Mouse (Mus musculus): ENCODE data around the gene Samd5. TPM values are rescaled to one million over a fixed set of nuclear protein-coding genes. Genes with fewer than 3 reads are reported as not detected.

The Samd5 gene
- total RNA-seq, 1 experiment = 1.2 TPM

DNA sequence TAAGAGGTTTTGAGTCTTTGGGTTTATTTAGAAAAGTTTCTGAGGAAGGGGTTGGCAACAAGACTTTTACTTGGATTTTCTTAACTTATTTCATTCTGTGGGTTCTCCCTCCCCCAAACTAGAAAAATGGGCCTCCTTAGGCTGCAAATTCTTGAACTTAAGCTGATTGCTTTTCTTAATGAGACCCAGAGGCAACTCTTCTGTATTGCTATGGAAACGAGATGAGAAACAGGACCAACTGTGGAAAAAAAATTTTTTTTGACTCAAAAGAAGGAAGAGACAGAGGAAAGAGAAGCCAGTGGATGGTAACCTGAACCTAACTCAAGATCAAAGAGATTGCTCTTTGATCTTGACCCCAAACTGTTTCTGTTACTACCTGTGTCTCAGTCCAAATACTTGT, 29.9 kb upstream of the Samd5 start:
- no peak for TF ChIP-seq HCFC1 (IDR thresholded peaks at IDR 0.05; ENCODE audit: borderline replicate concordance, insufficient read depth, low read length)
- no peak for TF ChIP-seq ZC3H11A (IDR thresholded peaks at IDR 0.05; ENCODE audit: borderline replicate concordance, low read depth, low read length)
- TF ChIP-seq MAFK (IDR thresholded peaks at IDR 0.05; ENCODE audit: insufficient read depth, low read depth, low read length) = no peak
- TF ChIP-seq CHD2 (IDR thresholded peaks at IDR 0.05; ENCODE audit: low read depth, low read length) = no peak
- no peak for TF ChIP-seq ZNF384 (IDR thresholded peaks at IDR 0.05; ENCODE audit: low read depth, low read length)
- H3K27ac ChIP-seq (ENCODE audit: insufficient read depth, low read depth, low read length, poor library complexity, severe bottlenecking) = no peak overlapping the region
- DNase-seq (ENCODE audit: low read depth, low spot score) = no peak
- no peak overlapping the region for H3K9ac ChIP-seq (ENCODE audit: insufficient read depth, low read depth, low read length, poor library complexity, severe bottlenecking)
- no peak overlapping the region for H3K4me3 ChIP-seq (ENCODE audit: insufficient read depth in 1 of 2, low read depth in 1 of 2, low read length in 2 of 2, poor library complexity in 1 of 2, severe bottlenecking in 1 of 2)
- in situ Hi-C loops (cut with MboI; ENCODE audit: low sequenced_read_pairs in 2 of 2, unreplicated experiment in 2 of 2) = no loop called here
- no peaks in the 10 kb centered on the region for H3K4me1 ChIP-seq (ENCODE audit: control insufficient read depth in 2 of 2, insufficient read depth in 2 of 2, low read length in 2 of 2, poor library complexity in 1 of 2)
- no peaks in the 10 kb centered on the region for H3K36me3 ChIP-seq (ENCODE audit: control insufficient read depth, insufficient read depth, low read length, poor library complexity, severe bottlenecking)
- H3K9me3 ChIP-seq (ENCODE audit: control insufficient read depth, insufficient read depth, low read depth, low read length) = no peaks in the 10 kb centered on the region

DNA sequence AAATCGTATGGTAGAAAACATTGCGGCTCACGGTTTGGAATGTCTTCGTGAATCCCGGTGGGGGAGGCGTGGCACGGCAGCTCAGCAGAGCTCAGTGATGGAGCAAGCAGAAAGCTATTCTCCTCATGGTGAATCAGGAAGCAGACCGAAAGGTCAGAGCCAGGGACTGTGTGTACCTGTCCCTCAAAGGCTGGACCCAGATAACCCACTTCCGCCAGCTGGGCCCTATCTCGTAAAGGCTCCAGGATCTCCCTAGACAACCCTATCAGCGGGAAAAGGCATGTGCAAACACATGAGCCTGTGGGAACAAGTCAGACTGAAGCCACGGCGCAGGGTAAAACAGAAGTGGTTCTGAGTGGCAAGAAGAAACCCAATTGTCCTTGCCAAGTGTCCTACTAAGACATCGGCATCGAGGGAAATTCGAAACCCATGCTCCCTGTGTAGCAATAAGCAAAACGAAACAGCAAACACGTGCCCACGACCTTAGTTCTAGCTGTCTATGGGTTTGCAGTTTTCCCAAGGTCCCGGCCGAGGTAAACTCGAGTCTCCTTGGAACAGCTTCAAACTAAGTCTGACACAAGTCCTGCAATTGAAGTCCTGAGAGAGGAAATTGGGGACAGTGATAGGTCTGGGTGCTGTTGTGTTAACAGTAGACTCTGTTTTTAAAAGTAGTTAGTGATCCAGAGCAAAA, 24.2 kb upstream of the Samd5 start:
- H3K4me1 ChIP-seq (ENCODE audit: control insufficient read depth in 2 of 2, insufficient read depth in 2 of 2, low read length in 2 of 2, poor library complexity in 1 of 2) = no peaks in the 10 kb centered on the region
- TF ChIP-seq HCFC1 (IDR thresholded peaks at IDR 0.05; ENCODE audit: borderline replicate concordance, insufficient read depth, low read length) = no peak
- TF ChIP-seq MAFK (IDR thresholded peaks at IDR 0.05; ENCODE audit: insufficient read depth, low read depth, low read length) = no peak
- no peak for TF ChIP-seq CHD2 (IDR thresholded peaks at IDR 0.05; ENCODE audit: low read depth, low read length)
- TF ChIP-seq ZC3H11A (IDR thresholded peaks at IDR 0.05; ENCODE audit: borderline replicate concordance, low read depth, low read length) = no peak
- no peak for TF ChIP-seq ZNF384 (IDR thresholded peaks at IDR 0.05; ENCODE audit: low read depth, low read length)
- in situ Hi-C loops (cut with MboI; ENCODE audit: low sequenced_read_pairs in 2 of 2, unreplicated experiment in 2 of 2) = no loop called here
- no peak overlapping the region for H3K27ac ChIP-seq (ENCODE audit: insufficient read depth, low read depth, low read length, poor library complexity, severe bottlenecking)
- no peak overlapping the region for H3K4me3 ChIP-seq (ENCODE audit: insufficient read depth in 1 of 2, low read depth in 1 of 2, low read length in 2 of 2, poor library complexity in 1 of 2, severe bottlenecking in 1 of 2)
- no peaks in the 10 kb centered on the region for H3K9me3 ChIP-seq (ENCODE audit: control insufficient read depth, insufficient read depth, low read depth, low read length)
- H3K9ac ChIP-seq (ENCODE audit: insufficient read depth, low read depth, low read length, poor library complexity, severe bottlenecking) = no peak overlapping the region
- no peaks in the 10 kb centered on the region for H3K36me3 ChIP-seq (ENCODE audit: control insufficient read depth, insufficient read depth, low read length, poor library complexity, severe bottlenecking)
- DNase-seq (ENCODE audit: low read depth, low spot score) = no peak

DNA sequence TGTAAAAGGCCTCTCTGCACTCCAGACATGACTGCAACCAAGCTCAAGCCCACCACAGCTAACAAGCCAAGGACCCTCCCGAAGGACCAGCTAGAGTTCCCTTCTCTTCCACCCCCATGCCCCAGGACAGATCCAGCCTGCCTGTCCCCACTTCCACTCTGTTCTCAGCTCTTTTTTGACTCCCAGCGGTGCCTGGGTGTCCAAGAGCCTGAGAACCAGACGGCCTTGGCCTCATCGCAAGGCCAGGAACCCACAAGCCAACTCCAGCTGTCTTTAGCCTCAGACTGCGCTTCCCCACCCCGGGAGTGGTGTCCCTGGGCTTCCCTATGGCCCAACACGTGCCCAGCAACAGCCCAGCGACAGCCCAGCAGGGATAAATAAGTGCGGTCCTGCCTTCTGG, 23.1 kb upstream of the Samd5 start:
- no peaks in the 10 kb centered on the region for H3K36me3 ChIP-seq (ENCODE audit: control insufficient read depth, insufficient read depth, low read length, poor library complexity, severe bottlenecking)
- H3K9ac ChIP-seq (ENCODE audit: insufficient read depth, low read depth, low read length, poor library complexity, severe bottlenecking) = no peak overlapping the region
- H3K4me1 ChIP-seq (ENCODE audit: control insufficient read depth in 2 of 2, insufficient read depth in 2 of 2, low read length in 2 of 2, poor library complexity in 1 of 2) = no peaks in the 10 kb centered on the region
- H3K27ac ChIP-seq (ENCODE audit: insufficient read depth, low read depth, low read length, poor library complexity, severe bottlenecking) = no peak overlapping the region
- in situ Hi-C loops (cut with MboI; ENCODE audit: low sequenced_read_pairs in 2 of 2, unreplicated experiment in 2 of 2) = no loop called here
- H3K4me3 ChIP-seq (ENCODE audit: insufficient read depth in 1 of 2, low read depth in 1 of 2, low read length in 2 of 2, poor library complexity in 1 of 2, severe bottlenecking in 1 of 2) = no peak overlapping the region
- TF ChIP-seq HCFC1 (IDR thresholded peaks at IDR 0.05; ENCODE audit: borderline replicate concordance, insufficient read depth, low read length) = no peak
- no peak for TF ChIP-seq ZNF384 (IDR thresholded peaks at IDR 0.05; ENCODE audit: low read depth, low read length)
- no peak for TF ChIP-seq CHD2 (IDR thresholded peaks at IDR 0.05; ENCODE audit: low read depth, low read length)
- TF ChIP-seq ZC3H11A (IDR thresholded peaks at IDR 0.05; ENCODE audit: borderline replicate concordance, low read depth, low read length) = no peak
- TF ChIP-seq MAFK (IDR thresholded peaks at IDR 0.05; ENCODE audit: insufficient read depth, low read depth, low read length) = no peak
- H3K9me3 ChIP-seq (ENCODE audit: control insufficient read depth, insufficient read depth, low read depth, low read length) = no peaks in the 10 kb centered on the region
- DNase-seq (ENCODE audit: low read depth, low spot score) = no peak

DNA sequence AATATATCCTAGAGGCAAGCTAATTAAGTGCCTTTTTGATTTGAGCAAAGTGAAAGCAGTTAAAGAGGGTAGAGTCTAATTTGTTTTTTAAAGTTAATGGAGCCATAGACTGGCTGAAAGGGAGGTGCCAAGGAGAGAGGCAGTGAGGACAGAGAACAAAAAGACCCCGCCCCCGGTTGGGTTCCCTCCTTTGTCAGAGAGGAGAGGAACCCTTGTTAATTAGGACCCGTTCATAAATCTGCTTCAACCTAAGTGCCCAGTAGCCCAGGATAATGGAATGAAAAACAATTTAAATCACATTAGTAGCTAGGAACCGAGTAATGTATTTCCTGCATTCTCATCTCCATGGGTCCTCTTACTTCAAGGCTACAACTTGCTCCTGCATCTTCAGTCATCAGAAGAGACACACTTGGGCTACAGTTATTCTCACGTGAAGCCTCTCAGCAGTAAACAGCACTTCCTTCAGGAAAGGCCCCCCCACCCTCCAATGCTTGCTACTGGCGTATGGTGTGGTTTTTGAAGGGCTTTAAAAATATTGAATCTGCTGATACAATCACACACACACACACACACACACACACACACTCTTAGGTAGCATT, 21.6 kb upstream of the Samd5 start:
- Histone ChIP-seq H3K4me3 (ENCODE audit: insufficient read depth in 1 of 2, low read depth in 1 of 2, low read length in 2 of 2, poor library complexity in 1 of 2, severe bottlenecking in 1 of 2) (no peak overlapping the region), H3K4me1 (ENCODE audit: control insufficient read depth in 2 of 2, insufficient read depth in 2 of 2, low read length in 2 of 2, poor library complexity in 1 of 2) (no peaks in the 10 kb centered on the region), H3K36me3 (ENCODE audit: control insufficient read depth, insufficient read depth, low read length, poor library complexity, severe bottlenecking) (no peaks in the 10 kb centered on the region), H3K9ac (ENCODE audit: insufficient read depth, low read depth, low read length, poor library complexity, severe bottlenecking) (no peak overlapping the region), H3K27ac (ENCODE audit: insufficient read depth, low read depth, low read length, poor library complexity, severe bottlenecking) (no peak overlapping the region), H3K9me3 (ENCODE audit: control insufficient read depth, insufficient read depth, low read depth, low read length) (no peaks in the 10 kb centered on the region)
- in situ Hi-C loops (cut with MboI; ENCODE audit: low sequenced_read_pairs in 2 of 2, unreplicated experiment in 2 of 2) = no loop called here
- TF ChIP-seq CHD2 (IDR thresholded peaks at IDR 0.05; ENCODE audit: low read depth, low read length) (no peak), MAFK (IDR thresholded peaks at IDR 0.05; ENCODE audit: insufficient read depth, low read depth, low read length) (no peak)
- DNase-seq (ENCODE audit: low read depth, low spot score) = no peak
